Mouse (Mus musculus) cortical plate, adult 2 months (tissue): ENCODE data around the gene Arl4d.

Experiments
- CTCF ChIP-seq: fragments of 200-500 bp; IDR thresholded peaks from 2 replicates; pipeline ENCODE4 v1.5.1; 2011; ENCODE audit warnings: mild to moderate bottlenecking, control low read depth, low read length; ENCODE audit not compliant: insufficient read depth; ENCODE audit errors: extremely low read depth
- POLR2A ChIP-seq: fragments of 200-500 bp; IDR thresholded peaks from 2 replicates; pipeline ENCODE4 v1.6.1; 2011; ENCODE audit warnings: mild to moderate bottlenecking, low read length, control low read depth; ENCODE audit not compliant: insufficient read depth; ENCODE audit errors: extremely low read depth

DNA sequence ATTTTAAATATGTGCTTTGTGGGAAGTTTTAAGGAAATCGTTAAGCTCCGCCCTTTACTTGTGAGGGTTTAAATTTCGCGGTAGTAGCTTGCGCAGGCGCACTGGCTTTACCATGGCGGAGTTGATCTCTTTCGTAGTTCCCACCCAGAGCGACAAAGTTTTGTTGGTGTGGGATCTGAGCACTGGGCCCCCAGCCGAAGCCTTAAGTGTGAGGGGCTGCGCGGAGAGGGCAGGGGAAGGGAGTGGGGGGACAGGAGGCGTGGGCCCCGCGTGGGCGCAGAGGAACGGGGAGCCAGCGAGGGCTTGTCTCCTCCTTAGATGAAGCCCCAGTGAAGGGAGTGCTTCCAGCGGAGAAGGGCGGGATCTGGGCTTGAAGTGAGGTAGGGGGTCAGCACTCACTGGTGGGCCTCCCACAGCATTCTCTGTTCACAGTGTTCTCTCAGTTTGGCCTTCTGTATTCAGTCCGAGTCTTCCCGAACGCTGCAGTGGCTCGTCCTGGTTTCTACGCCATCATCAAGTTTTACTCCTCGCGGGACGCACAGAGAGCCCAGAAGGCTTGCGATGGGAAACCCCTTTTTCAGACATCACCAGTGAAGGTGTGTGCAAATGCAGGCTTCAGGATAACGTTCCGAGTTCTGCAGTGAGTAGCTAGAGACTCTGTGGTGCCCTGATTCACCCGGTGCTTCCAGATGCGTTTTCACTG, 37.3 kb upstream of the Arl4d start:
- TF ChIP-seq POLR2A (no peak), CTCF (no peak)
